Mouse (Mus musculus): ENCODE results near the gene Dcps. TPM values are rescaled to one million over a fixed set of nuclear protein-coding genes. Genes with fewer than 3 reads are reported as not detected.
A peak's percentile ranks its signal among the peaks of the same experiment; 100 is the strongest.

Dcps gene
- 88.7 and 92.0 TPM in 2 replicates for polyA plus RNA-seq (2014; fragmentation: Nextera tagmentation; extraction: Ambion mirVana)

GRCm38 (mm10) chr9:35175251-35176123, at the start of gene Dcps:
Gene Dcps (minus strand): TSS chr9:35176061.
- Histone ChIP-seq H3K4me3 (ENCODE audit: low read depth, low read length) (peak within 1 kb of the TSS; percentile 59), H3K9me3 (ENCODE audit: control insufficient read depth, low read length) (no peaks in the 10 kb centered on the region), H3K4me1 (ENCODE audit: control insufficient read depth, insufficient read depth, low read length) (peaks cover 5% of the 10 kb centered on the region; the same call in 1 of the 2 replicates), H3K27me3 (ENCODE audit: control insufficient read depth, insufficient read depth, low read length) (no peaks in the 10 kb centered on the region), H3K36me3 (ENCODE audit: control insufficient read depth, insufficient read depth, low read length) (no peaks in the 10 kb centered on the region), H3K9ac (ENCODE audit: low read length) (peak within 1 kb of the TSS; percentile 66), H3K4me2 (ENCODE audit: low read depth) (peak within 1 kb of the TSS; percentile 59), H3K27ac (ENCODE audit: low read depth, low read length) (0 out of 2 replicates have a peak within 1 kb of the TSS, but pooled peaks have one; percentile 54)
- DNase-seq (ENCODE audit: low spot score) (peak; percentile 94), ATAC-seq (ENCODE audit: insufficient read depth, low FRiP score, low TSS enrichment) (peak; percentile 96)
- under 1% methylated on average over 38 of the region's 38 CpGs for WGBS

GRCm38 (mm10) chr9:35223466-35223865, 47.6 kb upstream of the Dcps start:
- DNase-seq (ENCODE audit: low spot score): no peak
- no peak for ATAC-seq (ENCODE audit: insufficient read depth, low FRiP score, low TSS enrichment)
- Histone ChIP-seq H3K9ac (ENCODE audit: low read length) (no peak overlapping the region), H3K27ac (ENCODE audit: low read depth, low read length) (no peak overlapping the region), H3K4me1 (ENCODE audit: control insufficient read depth, insufficient read depth, low read length) (no peaks in the 10 kb centered on the region), H3K4me2 (ENCODE audit: low read depth) (no peak overlapping the region), H3K27me3 (ENCODE audit: control insufficient read depth, insufficient read depth, low read length) (no peaks in the 10 kb centered on the region), H3K4me3 (ENCODE audit: low read depth, low read length) (no peak overlapping the region), H3K36me3 (ENCODE audit: control insufficient read depth, insufficient read depth, low read length) (peaks cover 7% of the 10 kb centered on the region), H3K9me3 (ENCODE audit: control insufficient read depth, low read length) (no peaks in the 10 kb centered on the region)
- WGBS: 95% methylated on average over 3 of the region's 3 CpGs

- DNase-seq (ENCODE audit: low spot score) (no peak), ATAC-seq (ENCODE audit: insufficient read depth, low FRiP score, low TSS enrichment) (no peak)
- H3K4me2 ChIP-seq (ENCODE audit: low read depth): no peak overlapping the region
- no peak overlapping the region for H3K27ac ChIP-seq (ENCODE audit: low read depth, low read length)
- 78% methylated on average over 1 of the region's 1 CpGs for WGBS
- no peaks in the 10 kb centered on the region for H3K9me3 ChIP-seq (ENCODE audit: control insufficient read depth, low read length)
- no peaks in the 10 kb centered on the region for H3K4me1 ChIP-seq (ENCODE audit: control insufficient read depth, insufficient read depth, low read length)
- H3K36me3 ChIP-seq (ENCODE audit: control insufficient read depth, insufficient read depth, low read length): peaks cover 21% of the 10 kb centered on the region
- H3K9ac ChIP-seq (ENCODE audit: low read length): no peak overlapping the region
- H3K4me3 ChIP-seq (ENCODE audit: low read depth, low read length): no peak overlapping the region
- H3K27me3 ChIP-seq (ENCODE audit: control insufficient read depth, insufficient read depth, low read length): no peaks in the 10 kb centered on the region
Measured at GRCm38 (mm10) chr9:35217963-35218362, 42.1 kb upstream of the Dcps start.

GRCm38 (mm10) chr9:35211573-35212511, 36.0 kb upstream of the Dcps start:
- ATAC-seq (ENCODE audit: insufficient read depth, low FRiP score, low TSS enrichment) (no peak), DNase-seq (ENCODE audit: low spot score) (peak; percentile 18)
- H3K36me3 ChIP-seq (ENCODE audit: control insufficient read depth, insufficient read depth, low read length): peaks cover 20% of the 10 kb centered on the region

GRCm38 (mm10) chr9:35210542-35211474, 34.9 kb upstream of the Dcps start, which contains the start of gene Foxred1:
Gene Foxred1 (minus strand): TSS chr9:35211055.
- peak within 1 kb of the TSS; percentile 85 for H3K9ac ChIP-seq (ENCODE audit: low read length)
- H3K4me3 ChIP-seq (ENCODE audit: low read depth, low read length): peak within 1 kb of the TSS; percentile 72
- 0 out of 2 replicates have a peak, but pooled peaks cover 4% of the 10 kb centered on the region for H3K4me1 ChIP-seq (ENCODE audit: control insufficient read depth, insufficient read depth, low read length)
- H3K36me3 ChIP-seq (ENCODE audit: control insufficient read depth, insufficient read depth, low read length): peaks cover 22% of the 10 kb centered on the region
- under 1% methylated on average over 72 of the region's 72 CpGs for WGBS
- ATAC-seq (ENCODE audit: insufficient read depth, low FRiP score, low TSS enrichment) (peak; percentile 100), DNase-seq (ENCODE audit: low spot score) (peak; percentile 100)
- H3K27ac ChIP-seq (ENCODE audit: low read depth, low read length): peak within 1 kb of the TSS; percentile 80
- H3K9me3 ChIP-seq (ENCODE audit: control insufficient read depth, low read length): no peaks in the 10 kb centered on the region
- no peaks in the 10 kb centered on the region for H3K27me3 ChIP-seq (ENCODE audit: control insufficient read depth, insufficient read depth, low read length)
- peak within 1 kb of the TSS; percentile 95 for H3K4me2 ChIP-seq (ENCODE audit: low read depth)

More at GRCm38 (mm10) chr9:35211573-35212511, 36.0 kb upstream of the Dcps start:
- peak overlapping the region; percentile 72 for H3K4me3 ChIP-seq (ENCODE audit: low read depth, low read length)
- H3K27me3 ChIP-seq (ENCODE audit: control insufficient read depth, insufficient read depth, low read length): no peaks in the 10 kb centered on the region
- H3K27ac ChIP-seq (ENCODE audit: low read depth, low read length): no peak overlapping the region
- H3K4me1 ChIP-seq (ENCODE audit: control insufficient read depth, insufficient read depth, low read length): 0 out of 2 replicates have a peak, but pooled peaks cover 4% of the 10 kb centered on the region
- no peaks in the 10 kb centered on the region for H3K9me3 ChIP-seq (ENCODE audit: control insufficient read depth, low read length)
- WGBS: 37% methylated on average over 26 of the region's 26 CpGs
- peak overlapping the region; percentile 71 for H3K9ac ChIP-seq (ENCODE audit: low read length)
- peak overlapping the region; percentile 53 for H3K4me2 ChIP-seq (ENCODE audit: low read depth)

GRCm38 (mm10) chr9:35204421-35204820, 28.6 kb upstream of the Dcps start:
- Histone ChIP-seq H3K4me3 (ENCODE audit: low read depth, low read length) (no peak overlapping the region), H3K27me3 (ENCODE audit: control insufficient read depth, insufficient read depth, low read length) (no peaks in the 10 kb centered on the region), H3K36me3 (ENCODE audit: control insufficient read depth, insufficient read depth, low read length) (peaks cover 8% of the 10 kb centered on the region), H3K27ac (ENCODE audit: low read depth, low read length) (no peak overlapping the region), H3K9ac (ENCODE audit: low read length) (no peak overlapping the region), H3K9me3 (ENCODE audit: control insufficient read depth, low read length) (no peaks in the 10 kb centered on the region), H3K4me1 (ENCODE audit: control insufficient read depth, insufficient read depth, low read length) (no peaks in the 10 kb centered on the region; the same call in 1 of the 2 replicates), H3K4me2 (ENCODE audit: low read depth) (no peak overlapping the region)
- ATAC-seq (ENCODE audit: insufficient read depth, low FRiP score, low TSS enrichment): no peak
- WGBS: 96% methylated on average over 2 of the region's 2 CpGs
- no peak for DNase-seq (ENCODE audit: low spot score)

- H3K4me2 ChIP-seq (ENCODE audit: low read depth): no peak overlapping the region
- no peak overlapping the region for H3K27ac ChIP-seq (ENCODE audit: low read depth, low read length)
- DNase-seq (ENCODE audit: low spot score) (no peak), ATAC-seq (ENCODE audit: insufficient read depth, low FRiP score, low TSS enrichment) (no peak)
- no peak overlapping the region for H3K9ac ChIP-seq (ENCODE audit: low read length)
- peaks cover 8% of the 10 kb centered on the region for H3K36me3 ChIP-seq (ENCODE audit: control insufficient read depth, insufficient read depth, low read length)
- no peaks in the 10 kb centered on the region for H3K27me3 ChIP-seq (ENCODE audit: control insufficient read depth, insufficient read depth, low read length)
- no peaks in the 10 kb centered on the region for H3K9me3 ChIP-seq (ENCODE audit: control insufficient read depth, low read length)
- WGBS: 76% methylated on average over 3 of the region's 3 CpGs
- H3K4me1 ChIP-seq (ENCODE audit: control insufficient read depth, insufficient read depth, low read length): no peaks in the 10 kb centered on the region; the same call in 1 of the 2 replicates
- no peak overlapping the region for H3K4me3 ChIP-seq (ENCODE audit: low read depth, low read length)
Measured at GRCm38 (mm10) chr9:35203536-35203935, 27.7 kb upstream of the Dcps start.

Measured in neural tube, embryonic 11.5 days (tissue).